Mouse (Mus musculus) heart, embryonic 10.5 days (tissue): Measurements from ENCODE around the gene Cand2. TPM values are rescaled to one million over a fixed set of nuclear protein-coding genes. Genes with fewer than 3 reads are reported as not detected.

Experiments
- DNase-seq: peaks from one replicate; pipeline ENCODE4 v3.0.0-alpha.2; 2017; ENCODE audit warnings: low spot score
- H3K27ac ChIP-seq: fragments of 300-500 bp; sonication (generic); 2 replicates; pipeline ENCODE4 v1.5.1; 2016; ENCODE audit warnings: mild to moderate bottlenecking
- H3K27me3 ChIP-seq: fragments of 300-500 bp; sonication (generic); 2 replicates; pipeline ENCODE4 v1.6.1; 2016; ENCODE audit warnings: mild to moderate bottlenecking; ENCODE audit not compliant: poor library complexity, insufficient read depth, severe bottlenecking
- H3K36me3 ChIP-seq: fragments of 300-500 bp; sonication (generic); 2 replicates; pipeline ENCODE4 v1.6.1; 2016; ENCODE audit warnings: mild to moderate bottlenecking, moderate library complexity
- H3K4me1 ChIP-seq: fragments of 300-500 bp; sonication (generic); 2 replicates; pipeline ENCODE4 v1.6.1; 2016; ENCODE audit warnings: mild to moderate bottlenecking
- H3K4me3 ChIP-seq: fragments of 300-500 bp; sonication (generic); 2 replicates; pipeline ENCODE4 v1.5.1; 2016; ENCODE audit warnings: mild to moderate bottlenecking, moderate library complexity
- H3K9me3 ChIP-seq: fragments of 300-500 bp; sonication (generic); 2 replicates; pipeline ENCODE4 v1.6.1; 2016; ENCODE audit warnings: mild to moderate bottlenecking, moderate library complexity
- WGBS: fragments of 180-500 bp; shearing (Covaris S2); methylation state at CpG from one replicate; pipeline ENCODE4 v1.1.7; 2016; 5-methylcytosine and 5-hydroxymethylcytosine counted together
- polyA plus RNA-seq: library from polyadenylated mRNA; unstranded; fragments of >200 nt; fragmentation: Nextera tagmentation; extraction: Ambion mirVana; gene quantifications from 2 replicates; pipeline ENCODE4 v1.2.1, GENCODE M21; 2016

Gene Cand2
- polyA plus RNA-seq, 1 experiment from 2014 or later: 60.0 TPM

DNA sequence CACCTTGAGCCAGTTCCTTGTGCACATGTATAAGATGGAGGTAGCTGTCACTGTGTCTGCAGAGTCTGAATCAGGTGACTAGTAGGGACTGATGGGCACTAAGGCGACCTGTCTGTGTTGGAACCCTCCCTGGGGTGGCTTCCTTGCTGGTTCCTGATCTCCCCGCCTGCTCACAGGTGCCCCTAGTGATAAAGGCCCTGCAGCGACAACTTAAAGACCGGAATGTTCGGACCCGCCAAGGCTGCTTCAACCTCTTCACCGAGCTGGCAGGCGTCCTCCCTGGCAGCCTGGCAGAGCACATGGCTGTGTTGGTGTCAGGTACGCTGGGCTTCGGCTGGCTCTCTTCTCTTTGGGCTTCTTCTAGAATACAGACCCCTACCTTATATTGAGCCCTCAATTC is 16.7 kb downstream of the Cand2 start:
- Histone ChIP-seq H3K4me3 (no peak overlapping the region), H3K4me1 (peaks cover 11% of the 10 kb centered on the region; the same call in 1 of the 2 replicates), H3K9me3 (no peaks in the 10 kb centered on the region), H3K27ac (no peak overlapping the region), H3K27me3 (no peaks in the 10 kb centered on the region), H3K36me3 (peaks cover 99% of the 10 kb centered on the region)
- DNase-seq: no peak
- 80% methylated on average over 10 of the region's 10 CpGs for WGBS

DNA sequence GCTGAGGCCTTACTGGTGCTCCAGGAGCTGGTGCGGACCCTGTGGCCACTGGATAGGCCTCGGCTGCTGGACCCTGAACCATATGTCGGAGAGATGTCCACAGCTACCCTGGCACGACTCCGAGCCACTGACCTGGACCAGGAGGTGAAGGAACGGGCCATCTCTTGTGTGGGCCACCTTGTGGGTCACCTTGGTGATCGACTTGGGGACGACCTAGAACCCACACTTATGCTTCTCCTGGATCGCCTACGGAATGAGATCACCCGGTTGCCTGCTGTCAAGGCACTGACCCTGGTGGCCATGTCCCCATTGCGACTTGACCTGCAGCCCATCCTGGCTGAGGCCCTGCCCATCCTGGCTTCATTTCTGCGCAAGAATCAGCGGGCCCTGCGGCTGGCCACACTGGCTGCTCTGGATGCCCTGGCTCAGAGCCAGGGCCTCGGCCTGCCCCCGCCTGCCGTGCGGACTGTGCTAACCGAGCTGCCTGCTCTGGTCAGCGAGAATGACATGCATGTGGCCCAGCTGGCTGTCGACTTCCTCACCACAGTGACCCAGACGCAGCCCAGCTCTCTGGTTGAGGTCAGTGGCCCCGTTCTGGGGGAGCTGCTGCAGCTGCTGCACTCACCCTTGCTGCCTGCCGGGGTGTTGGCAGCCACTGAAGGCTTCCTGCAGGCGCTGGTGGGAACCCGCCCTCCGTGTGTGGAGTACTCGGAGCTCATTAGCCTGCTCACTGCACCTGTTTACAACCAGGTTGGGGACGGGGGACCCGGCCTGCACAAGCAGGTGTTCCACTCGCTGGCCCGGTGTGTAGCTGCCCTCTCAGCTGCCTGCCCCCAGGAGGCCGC is 17.7 kb downstream of the Cand2 start:
- no peak overlapping the region; the same call in 1 of the 2 replicates for H3K27ac ChIP-seq
- H3K36me3 ChIP-seq: peaks cover 99% of the 10 kb centered on the region
- H3K9me3 ChIP-seq: no peaks in the 10 kb centered on the region
- no peaks in the 10 kb centered on the region for H3K27me3 ChIP-seq
- no peak for DNase-seq
- WGBS: 85% methylated on average over 34 of the region's 34 CpGs
- no peak overlapping the region for H3K4me3 ChIP-seq
- H3K4me1 ChIP-seq: peaks cover 11% of the 10 kb centered on the region; the same call in 1 of the 2 replicates

DNA sequence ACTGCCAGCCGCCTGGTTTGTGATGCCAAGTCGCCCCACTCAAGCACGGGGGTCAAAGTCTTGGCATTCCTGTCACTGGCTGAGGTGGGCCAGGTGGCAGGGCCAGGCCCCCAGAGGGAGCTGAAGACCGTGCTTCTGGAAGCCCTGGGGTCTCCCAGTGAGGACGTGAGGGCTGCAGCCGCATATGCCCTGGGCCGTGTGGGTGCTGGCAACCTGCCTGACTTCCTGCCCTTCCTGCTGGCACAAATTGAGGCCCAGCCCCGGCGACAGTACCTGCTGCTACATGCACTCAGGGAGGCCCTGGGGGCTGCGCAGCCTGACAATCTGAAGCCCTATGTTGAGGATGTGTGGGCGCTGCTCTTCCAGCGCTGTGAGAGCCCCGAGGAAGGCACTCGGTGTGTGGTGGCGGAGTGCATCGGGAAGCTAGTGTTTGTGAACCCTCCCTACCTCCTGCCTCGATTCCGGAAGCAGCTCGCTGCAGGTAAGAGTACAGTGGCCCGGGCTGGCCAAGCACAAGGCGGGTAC is 18.4 kb downstream of the Cand2 start:
- 88% methylated on average over 21 of the region's 21 CpGs for WGBS
- peaks cover 11% of the 10 kb centered on the region; the same call in 1 of the 2 replicates for H3K4me1 ChIP-seq

DNA sequence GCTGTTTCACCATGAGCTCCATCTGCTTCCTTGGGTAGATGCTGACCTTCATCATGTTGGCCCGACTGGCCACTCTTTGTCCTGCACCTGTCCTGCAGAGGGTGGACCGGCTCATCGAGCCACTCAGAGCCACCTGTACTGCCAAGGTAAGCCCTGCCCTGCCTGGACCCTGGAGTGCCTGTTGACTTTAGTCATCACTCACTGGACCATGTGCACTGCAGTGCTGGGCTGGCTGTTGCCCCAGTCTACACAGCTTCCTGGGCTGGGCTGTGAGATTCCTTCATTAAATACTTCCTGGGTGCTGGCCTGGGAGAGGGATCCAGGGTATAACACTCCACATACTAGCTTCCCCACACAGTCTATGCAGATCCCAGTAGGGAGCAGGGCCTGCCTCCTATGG is 27.5 kb downstream of the Cand2 start:
- WGBS: 89% methylated on average over 3 of the region's 3 CpGs
- no peaks in the 10 kb centered on the region for H3K27me3 ChIP-seq
- no peak overlapping the region for H3K27ac ChIP-seq
- no peaks in the 10 kb centered on the region for H3K9me3 ChIP-seq
- H3K4me3 ChIP-seq: no peak overlapping the region
- peaks cover 97% of the 10 kb centered on the region for H3K36me3 ChIP-seq
- peaks cover 12% of the 10 kb centered on the region for H3K4me1 ChIP-seq
- no peak for DNase-seq

More for the DNA sequence above, 18.4 kb downstream of the Cand2 start:
- Histone ChIP-seq H3K36me3 (peaks cover 99% of the 10 kb centered on the region), H3K4me3 (no peak overlapping the region), H3K9me3 (no peaks in the 10 kb centered on the region), H3K27me3 (no peaks in the 10 kb centered on the region), H3K27ac (no peak overlapping the region)
- no peak for DNase-seq

DNA sequence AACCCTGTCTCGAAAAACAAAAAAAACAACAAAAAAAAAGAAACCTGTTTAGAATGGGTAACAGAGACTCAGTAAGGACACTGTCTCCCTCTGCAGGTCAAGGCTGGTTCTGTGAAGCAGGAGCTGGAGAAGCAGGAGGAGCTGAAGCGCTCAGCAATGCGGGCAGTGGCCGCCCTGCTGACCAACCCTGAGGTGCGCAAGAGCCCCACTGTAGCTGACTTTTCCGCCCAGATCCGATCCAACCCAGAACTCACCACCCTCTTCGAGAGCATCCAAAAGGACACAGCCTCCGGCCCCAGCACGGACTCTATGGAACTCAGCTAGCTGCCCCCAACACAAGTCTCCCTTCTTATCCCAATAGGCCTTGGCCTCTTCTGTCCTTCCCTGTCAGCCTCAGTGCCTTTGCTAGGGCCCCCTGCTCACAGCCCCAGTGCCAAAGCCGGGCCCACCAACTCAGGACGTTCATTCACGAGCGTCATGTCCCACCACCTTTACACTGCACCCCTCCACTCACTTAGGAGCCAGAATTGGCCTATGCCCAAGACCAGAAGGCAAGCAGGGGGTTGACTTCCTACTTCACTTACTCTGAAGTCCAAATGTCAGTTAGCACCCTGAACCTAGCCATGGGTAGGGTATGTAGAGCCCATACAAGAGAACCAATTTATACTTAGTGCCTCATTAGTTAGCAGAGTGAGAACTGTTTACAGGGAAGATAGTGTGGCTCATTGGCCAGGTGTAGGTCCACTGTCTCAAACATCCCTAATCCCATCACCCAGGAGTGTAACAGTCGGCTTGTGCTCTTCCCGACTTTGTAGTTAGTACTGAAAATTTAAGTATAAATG is 29.4 kb downstream of the Cand2 start:
- DNase-seq: peak; percentile 84
- Histone ChIP-seq H3K4me3 (no peak overlapping the region), H3K4me1 (peaks cover 19% of the 10 kb centered on the region), H3K27ac (no peak overlapping the region), H3K36me3 (peaks cover 85% of the 10 kb centered on the region), H3K27me3 (no peaks in the 10 kb centered on the region), H3K9me3 (no peaks in the 10 kb centered on the region)
- 45% methylated on average over 16 of the region's 16 CpGs for WGBS

DNA sequence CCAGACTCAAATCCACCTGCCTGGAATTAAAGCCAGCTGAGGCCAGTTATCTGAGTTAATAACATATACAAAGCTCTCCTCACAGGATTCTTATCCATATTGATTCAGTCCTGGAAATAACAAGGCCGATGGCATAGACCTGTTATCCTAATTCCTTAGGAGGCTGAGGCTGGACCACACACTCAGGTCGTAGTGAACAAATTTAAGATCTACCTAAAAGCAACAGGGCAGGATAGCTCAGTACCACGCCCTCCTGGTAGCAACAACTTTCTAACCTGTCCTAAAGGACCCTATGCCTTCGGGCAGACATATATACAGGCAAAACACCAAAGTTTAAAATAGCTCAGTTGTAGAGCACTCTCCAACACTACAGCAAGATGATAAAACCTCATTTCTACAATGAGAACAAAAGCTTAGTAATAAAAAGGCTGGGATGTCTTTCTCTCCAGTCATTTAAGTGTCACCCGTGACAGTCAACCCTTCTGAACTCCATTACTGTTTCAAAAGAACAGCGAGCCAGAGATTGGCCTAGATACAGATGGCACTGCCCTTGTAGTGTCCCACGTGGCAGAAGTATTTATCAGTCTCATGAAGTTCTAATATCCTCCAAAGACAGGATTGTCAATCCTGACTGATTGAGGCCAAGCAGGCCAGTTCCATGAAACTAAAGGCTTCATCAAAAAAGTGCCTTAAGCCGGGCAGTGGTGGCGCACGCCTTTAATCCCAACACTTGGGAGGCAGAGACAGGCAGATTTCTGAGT is 30.3 kb downstream of the Cand2 start:
- Histone ChIP-seq H3K36me3 (peaks cover 76% of the 10 kb centered on the region), H3K4me1 (peaks cover 19% of the 10 kb centered on the region), H3K27me3 (no peaks in the 10 kb centered on the region), H3K4me3 (no peak overlapping the region), H3K27ac (no peak overlapping the region), H3K9me3 (no peaks in the 10 kb centered on the region)
- no peak for DNase-seq
- WGBS: 73% methylated on average over 10 of the region's 10 CpGs

DNA sequence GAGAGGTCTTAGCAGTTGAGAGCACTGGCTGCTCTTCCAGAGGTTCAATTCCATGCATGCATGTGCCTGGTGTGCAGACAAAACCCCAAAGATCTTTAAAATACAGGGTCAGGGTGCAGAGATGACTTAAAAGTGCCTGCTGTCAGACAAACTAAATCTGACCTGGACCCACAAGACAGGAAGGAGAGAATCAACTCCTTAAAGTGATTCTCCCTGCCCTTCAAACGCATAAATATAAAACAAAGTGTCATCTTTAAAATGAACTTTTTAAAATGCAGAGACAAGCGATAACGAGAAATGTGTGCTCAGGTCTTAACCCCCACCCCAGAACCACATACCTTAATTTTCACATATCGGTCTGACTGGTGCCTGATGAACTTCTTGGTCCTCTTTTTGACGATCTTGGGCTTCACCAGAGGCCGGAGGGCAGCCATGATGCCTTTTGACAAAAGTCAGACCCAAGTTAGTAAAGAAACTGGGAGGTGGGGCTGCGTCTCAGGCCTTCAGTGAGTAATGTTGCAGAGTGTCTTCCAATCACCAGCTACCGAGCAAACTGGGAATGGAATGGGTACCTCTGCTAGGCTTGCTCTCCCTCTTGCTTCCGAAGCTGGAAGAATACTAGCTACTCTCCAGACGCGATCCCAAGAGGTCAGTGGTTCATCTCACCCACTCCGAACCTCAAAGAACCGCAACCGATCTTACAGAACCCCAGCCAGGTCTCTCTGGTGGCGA is 33.3 kb downstream of the Cand2 start:
- no peaks in the 10 kb centered on the region for H3K9me3 ChIP-seq
- H3K4me3 ChIP-seq: peak overlapping the region; percentile 97
- no peak for DNase-seq
- 2% methylated on average over 15 of the region's 15 CpGs for whole genome bisulfite sequencing
- H3K27me3 ChIP-seq: no peaks in the 10 kb centered on the region
- H3K27ac ChIP-seq: peak overlapping the region; percentile 99
- peaks cover 19% of the 10 kb centered on the region for H3K4me1 ChIP-seq
- peaks cover 47% of the 10 kb centered on the region for H3K36me3 ChIP-seq

DNA sequence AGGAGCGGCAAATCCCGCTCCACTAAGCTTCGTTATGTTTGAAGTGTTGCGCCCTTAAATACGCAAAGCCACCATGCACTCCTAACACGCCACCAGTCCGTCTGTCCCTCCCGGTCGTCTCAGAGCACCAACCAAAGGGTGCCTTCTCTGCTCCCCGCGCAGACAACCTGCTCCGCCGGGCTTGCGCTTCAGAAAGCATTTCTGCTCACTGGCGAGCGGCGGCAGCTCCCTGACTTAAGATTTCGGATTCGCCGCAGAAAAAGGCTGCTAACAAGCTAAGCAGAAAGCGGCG is 33.8 kb downstream of the Cand2 start:
- 0% methylated on average over 22 of the region's 22 CpGs for WGBS
- H3K36me3 ChIP-seq: peaks cover 42% of the 10 kb centered on the region
- DNase-seq: no peak
- peak overlapping the region; percentile 99 for H3K27ac ChIP-seq
- H3K4me1 ChIP-seq: peaks cover 19% of the 10 kb centered on the region
- peak overlapping the region; percentile 97 for H3K4me3 ChIP-seq
- H3K9me3 ChIP-seq: no peaks in the 10 kb centered on the region
- no peaks in the 10 kb centered on the region for H3K27me3 ChIP-seq

DNA sequence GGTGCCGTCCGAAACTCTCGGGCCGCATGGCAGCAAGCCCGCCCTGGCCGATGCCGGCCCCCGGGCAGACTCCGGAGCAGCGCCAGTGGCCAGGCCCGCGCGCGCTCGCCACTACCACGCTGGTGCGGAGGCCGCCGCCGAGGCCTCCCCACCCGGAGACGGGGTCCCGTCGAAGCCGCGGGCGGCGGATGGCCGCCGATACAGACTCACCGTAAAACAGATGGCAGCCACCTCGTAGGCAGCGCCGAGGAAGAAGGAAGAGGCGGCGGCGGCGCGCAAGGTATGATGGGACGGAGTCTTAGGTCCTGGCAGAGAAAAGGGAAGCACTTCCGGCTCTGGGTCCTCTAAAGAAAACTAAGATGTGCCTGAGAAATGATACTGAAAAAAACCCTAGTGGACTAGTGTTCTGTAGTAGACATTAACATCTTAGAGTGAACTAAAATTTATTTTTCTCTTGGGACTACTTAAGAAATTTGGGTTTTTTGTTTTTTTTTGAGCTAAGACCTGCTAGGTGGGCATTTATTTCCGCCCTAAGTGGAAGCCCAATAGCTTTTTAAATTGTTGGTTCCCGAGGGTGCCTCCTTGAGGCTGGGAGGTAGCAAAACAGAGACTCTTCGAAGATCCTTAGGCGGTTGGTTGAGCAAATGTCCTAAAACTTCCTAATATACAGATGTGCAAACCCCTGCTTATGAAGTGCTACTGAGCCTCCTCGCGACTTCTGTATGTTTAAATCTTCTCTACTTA is 34.3 kb downstream of the Cand2 start, which contains the start of gene Rpl32:
Rpl32 (minus strand) TSS at position 260 of the 744 bp plus-strand sequence.
- Histone ChIP-seq H3K4me3 (peak within 1 kb of the TSS; percentile 97), H3K36me3 (peaks cover 39% of the 10 kb centered on the region), H3K27me3 (no peaks in the 10 kb centered on the region), H3K9me3 (no peaks in the 10 kb centered on the region), H3K4me1 (peaks cover 23% of the 10 kb centered on the region), H3K27ac (peak within 1 kb of the TSS; percentile 99)
- WGBS: under 1% methylated on average over 47 of the region's 47 CpGs
- DNase-seq: peak; percentile 92

DNA sequence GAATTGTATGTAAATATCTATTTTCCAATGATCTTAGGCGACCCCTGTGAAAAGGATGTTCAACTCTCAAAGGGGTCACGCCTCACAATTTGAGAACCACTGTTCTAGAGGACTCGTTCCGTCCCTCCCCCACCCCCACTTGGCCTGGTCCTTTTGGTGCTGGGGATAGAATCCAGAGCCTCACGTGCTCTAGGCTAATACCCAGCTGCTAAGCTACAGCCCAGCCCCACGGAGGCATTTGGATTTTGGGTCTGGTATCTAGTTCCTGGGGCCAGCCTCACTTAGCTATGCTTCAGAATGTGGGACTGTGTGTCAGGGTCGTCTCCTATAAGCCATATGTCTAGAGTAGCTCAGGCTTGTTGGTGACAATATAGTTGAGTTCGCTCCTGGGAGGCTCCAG is 37.3 kb downstream of the Cand2 start:
- 70% methylated on average over 8 of the region's 8 CpGs for WGBS
- no peak for DNase-seq
- Histone ChIP-seq H3K4me3 (no peak overlapping the region), H3K36me3 (peaks cover 9% of the 10 kb centered on the region), H3K27ac (no peak overlapping the region), H3K4me1 (peaks cover 23% of the 10 kb centered on the region), H3K9me3 (no peaks in the 10 kb centered on the region), H3K27me3 (no peaks in the 10 kb centered on the region)

DNA sequence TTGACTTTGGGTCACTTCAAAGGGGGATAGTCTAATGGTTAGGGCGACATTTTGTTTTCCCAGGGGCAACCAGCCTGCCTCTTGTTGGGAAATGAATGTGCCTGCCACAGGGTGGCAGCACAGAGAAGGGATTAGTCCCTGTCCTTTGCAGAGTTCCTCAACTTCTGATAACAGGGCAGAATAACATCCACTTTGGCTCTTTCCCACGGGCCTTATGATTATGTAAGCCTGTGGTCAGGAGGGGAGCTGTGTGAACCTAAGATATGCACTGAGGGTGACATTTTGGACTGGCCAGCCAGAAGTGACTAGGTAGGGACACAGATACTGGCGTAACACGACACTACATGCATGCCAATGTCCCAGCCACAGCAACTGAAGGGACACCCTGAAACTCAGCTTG is 39.8 kb downstream of the Cand2 start:
- no peak overlapping the region for H3K4me3 ChIP-seq
- WGBS: 26% methylated on average over 4 of the region's 4 CpGs

More for the DNA sequence above, 39.8 kb downstream of the Cand2 start:
- Histone ChIP-seq H3K9me3 (no peaks in the 10 kb centered on the region), H3K27me3 (no peaks in the 10 kb centered on the region), H3K36me3 (no peaks in the 10 kb centered on the region), H3K4me1 (peaks cover 13% of the 10 kb centered on the region), H3K27ac (no peak overlapping the region)
- DNase-seq: no peak
